Mouse (Mus musculus) kidney, postnatal 0 days (tissue): ENCODE measurements around the gene Gm20489. TPM values are rescaled to one million over a fixed set of nuclear protein-coding genes. Genes with fewer than 3 reads are reported as not detected.

Experiments
- ATAC-seq: fragments of 200-750 bp; cut with Nextera tagmentation; replicated peaks from 2 replicates; pipeline ENCODE4 v1.8.0; 2017; ENCODE audit warnings: low read depth, moderate number of reproducible peaks, moderate TSS enrichment, moderate library complexity; ENCODE audit not compliant: low FRiP score
- DNase-seq: peaks from one replicate; pipeline ENCODE4 v3.0.0-alpha.2; 2016; ENCODE audit warnings: low spot score
- H3K27ac ChIP-seq: fragments of 300-500 bp; sonication (generic); 2 replicates; pipeline ENCODE4 v1.5.1; 2014; ENCODE audit warnings: mild to moderate bottlenecking
- H3K27me3 ChIP-seq: fragments of 300-500 bp; sonication (generic); 2 replicates; pipeline ENCODE4 v1.6.1; 2014; ENCODE audit warnings: low read length, mixed read lengths; ENCODE audit not compliant: insufficient read depth
- H3K36me3 ChIP-seq: fragments of 300-500 bp; sonication (generic); 2 replicates; pipeline ENCODE4 v1.6.1; 2014; ENCODE audit warnings: low read length, mixed read lengths; ENCODE audit not compliant: insufficient read depth
- H3K4me1 ChIP-seq: fragments of 300-500 bp; sonication (generic); replicated peaks from 2 replicates; pipeline ENCODE4 v1.6.1; 2014; ENCODE audit warnings: antibody characterized with exemption, low read length, mixed read lengths; ENCODE audit not compliant: insufficient read depth
- H3K4me2 ChIP-seq: fragments of 300-500 bp; sonication (generic); 2 replicates; pipeline ENCODE4 v1.6.1; 2014; ENCODE audit warnings: mild to moderate bottlenecking, low read length, moderate library complexity, mixed read lengths
- H3K4me3 ChIP-seq: fragments of 300-500 bp; sonication (generic); replicated peaks from 2 replicates; pipeline ENCODE4 v1.5.1; 2014; ENCODE audit warnings: low read depth, low read length
- H3K9ac ChIP-seq: fragments of 300-500 bp; sonication (generic); 2 replicates; pipeline ENCODE4 v1.6.1; 2014; ENCODE audit warnings: low read depth, low read length
- H3K9me3 ChIP-seq: fragments of 300-500 bp; sonication (generic); replicated peaks from 2 replicates; pipeline ENCODE4 v1.6.1; 2016; ENCODE audit warnings: low read length, inconsistent platforms, mixed read lengths
- CTCF ChIP-seq: IDR thresholded peaks from 2 replicates; pipeline ENCODE4 v1.5.1; 2016; ENCODE audit warnings: antibody characterized with exemption, low read depth, mild to moderate bottlenecking, moderate library complexity
- WGBS: fragments of 180-500 bp; shearing (Covaris S2); extraction: QIAGEN DNeasy Blood & Tissue Kit; methylation state at CpG from one replicate; pipeline ENCODE4 v1.1.7; 2014; 5-methylcytosine and 5-hydroxymethylcytosine counted together
- polyA plus RNA-seq: library from polyadenylated mRNA; unstranded; fragments of >200 nt; fragmentation: Nextera tagmentation; extraction: Ambion mirVana; gene quantifications from 2 replicates; pipeline ENCODE4 v1.2.1, GENCODE M21; 2015

The Gm20489 gene
- polyA plus RNA-seq, 1 experiment from 2014 or later, result not detected

- DNase-seq (no peak), ATAC-seq (no peak)
- Histone ChIP-seq H3K27ac (no peak overlapping the region), H3K9me3 (no peaks in the 10 kb centered on the region), H3K4me1 (no peaks in the 10 kb centered on the region), H3K4me3 (no peak overlapping the region), H3K9ac (no peak overlapping the region), H3K4me2 (no peak overlapping the region), H3K27me3 (no peaks in the 10 kb centered on the region), H3K36me3 (peaks cover 11% of the 10 kb centered on the region; the same call in 1 of the 2 replicates)
- WGBS, result 91% methylated on average over 14 of the region's 14 CpGs
- no peak for TF ChIP-seq CTCF
Measured at GRCm38 (mm10) chrX:101285953-101286670, 17.3 kb upstream of the Gm20489 start.

DNA sequence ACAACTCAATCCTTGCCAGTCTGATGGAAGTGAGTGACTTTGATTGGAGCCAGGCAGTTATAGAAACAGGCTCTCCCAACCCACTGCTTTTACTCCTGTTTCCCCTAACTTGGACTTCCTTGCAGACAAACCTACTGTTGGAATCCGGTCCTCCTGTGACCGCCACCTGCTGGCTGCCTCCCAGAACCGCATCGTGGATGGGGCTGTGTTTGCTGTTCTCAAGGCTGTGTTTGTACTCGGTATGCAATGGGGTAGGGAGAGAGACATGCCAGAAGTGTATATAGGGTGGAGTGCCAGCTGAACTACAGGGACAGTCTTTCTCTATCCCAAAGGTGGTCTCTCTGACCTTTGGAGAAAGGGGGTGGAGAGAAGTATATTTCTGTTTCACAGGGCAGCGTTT, 16.7 kb upstream of the Gm20489 start:
- Histone ChIP-seq H3K4me2 (no peak overlapping the region), H3K4me1 (no peaks in the 10 kb centered on the region), H3K9me3 (no peaks in the 10 kb centered on the region), H3K27ac (no peak overlapping the region), H3K36me3 (peaks cover 10% of the 10 kb centered on the region; the same call in 1 of the 2 replicates), H3K9ac (no peak overlapping the region), H3K4me3 (no peak overlapping the region), H3K27me3 (no peaks in the 10 kb centered on the region)
- TF ChIP-seq CTCF, result peak; percentile 84
- peak; percentile 63 for DNase-seq
- ATAC-seq, result no peak
- WGBS, result 31% methylated on average over 6 of the region's 6 CpGs

DNA sequence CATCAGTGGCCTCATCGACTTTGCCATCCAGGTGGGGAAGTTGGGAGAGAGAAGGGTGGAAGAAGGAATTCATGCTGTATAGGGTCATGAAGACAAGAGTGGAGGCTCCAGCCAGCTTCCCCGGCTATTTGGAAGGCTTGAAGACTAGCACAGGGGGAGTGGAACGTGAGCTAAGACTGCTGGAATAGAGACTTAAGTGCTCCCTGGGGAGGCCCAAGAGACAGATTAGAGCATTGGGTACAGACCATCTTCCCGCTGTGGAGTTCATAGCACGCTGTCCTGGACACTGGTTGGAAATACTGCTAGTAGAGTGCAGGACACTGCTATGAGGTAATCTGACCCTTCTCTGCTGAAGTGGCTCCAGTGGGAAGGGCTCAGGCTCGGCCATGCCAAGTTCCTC, 14.0 kb upstream of the Gm20489 start:
- Histone ChIP-seq H3K27ac (no peak overlapping the region), H3K36me3 (0 out of 2 replicates have a peak, but pooled peaks cover 2% of the 10 kb centered on the region), H3K9me3 (no peaks in the 10 kb centered on the region), H3K4me2 (no peak overlapping the region), H3K27me3 (no peaks in the 10 kb centered on the region), H3K4me1 (no peaks in the 10 kb centered on the region), H3K4me3 (no peak overlapping the region), H3K9ac (no peak overlapping the region)
- ATAC-seq (no peak), DNase-seq (no peak)
- no peak for TF ChIP-seq CTCF
- 72% methylated on average over 6 of the region's 6 CpGs for WGBS

GRCm38 (mm10) chrX:101273875-101274738, 5.3 kb upstream of the Gm20489 start, which contains the start of gene Med12:
Med12 (plus strand) TSS chrX:101274030.
- peak; percentile 99 for ATAC-seq
- WGBS, result 27% methylated on average over 54 of the region's 54 CpGs

DNA sequence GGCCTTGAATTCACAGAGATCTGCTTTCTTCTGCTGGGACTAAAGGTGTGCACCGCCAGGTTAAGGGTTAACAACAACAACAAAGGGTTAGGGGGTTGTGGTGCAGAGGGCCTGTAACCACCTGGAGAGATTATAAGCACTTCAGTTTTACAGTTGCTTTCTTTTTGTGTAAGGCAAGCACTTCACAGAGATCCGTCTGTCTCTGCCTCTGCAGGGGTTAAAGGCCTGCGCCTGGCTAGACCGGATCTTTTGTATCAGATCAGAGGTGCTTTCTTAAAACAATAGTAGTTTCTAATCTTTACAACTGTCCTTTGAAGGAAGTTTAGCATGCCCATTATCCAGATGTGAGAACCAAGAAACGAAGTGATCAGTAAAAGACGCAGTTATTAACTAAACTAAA, 4.6 kb upstream of the Gm20489 start:
- no peak overlapping the region for H3K27ac ChIP-seq
- no peaks in the 10 kb centered on the region for H3K36me3 ChIP-seq
- no peak for DNase-seq
- no peaks in the 10 kb centered on the region for H3K4me1 ChIP-seq
- no peaks in the 10 kb centered on the region for H3K27me3 ChIP-seq
- H3K9me3 ChIP-seq, result no peaks in the 10 kb centered on the region
- H3K4me2 ChIP-seq, result peak overlapping the region; percentile 54; the same call in 1 of the 2 replicates
- no peak for TF ChIP-seq CTCF
- peak overlapping the region; percentile 54 for H3K4me3 ChIP-seq
- WGBS, result 28% methylated on average over 6 of the region's 6 CpGs
- ATAC-seq, result no peak
- no peak overlapping the region for H3K9ac ChIP-seq

More at GRCm38 (mm10) chrX:101273875-101274738, 5.3 kb upstream of the Gm20489 start, which contains the start of gene Med12:
- Histone ChIP-seq H3K9me3 (no peaks in the 10 kb centered on the region), H3K4me3 (peak within 1 kb of the TSS; percentile 54), H3K4me1 (no peaks in the 10 kb centered on the region), H3K27me3 (no peaks in the 10 kb centered on the region), H3K36me3 (no peaks in the 10 kb centered on the region), H3K27ac (peak within 1 kb of the TSS; percentile 77), H3K9ac (peak within 1 kb of the TSS; percentile 70), H3K4me2 (peak within 1 kb of the TSS; percentile 54)
- no peak for TF ChIP-seq CTCF
- peak; percentile 95 for DNase-seq

GRCm38 (mm10) chrX:101268025-101268754, 633 bp downstream of the Gm20489 start, which contains the start of gene Il2rg:
Il2rg (minus strand) TSS chrX:101268255.
- H3K9ac ChIP-seq, result no peak within 1 kb of the TSS
- no peaks in the 10 kb centered on the region for H3K36me3 ChIP-seq
- 64% methylated on average over 5 of the region's 5 CpGs for WGBS
- no peak within 1 kb of the TSS for H3K4me3 ChIP-seq
- DNase-seq (peak; percentile 16), ATAC-seq (no peak)
- TF ChIP-seq CTCF, result no peak
- H3K9me3 ChIP-seq, result no peaks in the 10 kb centered on the region
- 0 out of 2 replicates have a peak, but pooled peaks cover 2% of the 10 kb centered on the region for H3K4me1 ChIP-seq
- no peak within 1 kb of the TSS for H3K27ac ChIP-seq
- H3K27me3 ChIP-seq, result no peaks in the 10 kb centered on the region
- H3K4me2 ChIP-seq, result peak within 1 kb of the TSS; percentile 18
